Mouse (Mus musculus) kidney, postnatal 0 days (tissue): ENCODE results near the gene Nckap5. TPM values are rescaled to one million over a fixed set of nuclear protein-coding genes. Genes with fewer than 3 reads are reported as not detected.
A peak's percentile ranks its signal among the peaks of the same experiment; 100 is the strongest.

ENCODE experiments used
- ATAC-seq: fragments of 200-750 bp; cut with Nextera tagmentation; replicated peaks from 2 replicates; pipeline ENCODE4 v1.8.0; 2017; ENCODE audit warnings: low read depth, moderate number of reproducible peaks, moderate TSS enrichment, moderate library complexity; ENCODE audit not compliant: low FRiP score
- DNase-seq: peaks from one replicate; pipeline ENCODE4 v3.0.0-alpha.2; 2016; ENCODE audit warnings: low spot score
- H3K27ac ChIP-seq: fragments of 300-500 bp; sonication (generic); 2 replicates; pipeline ENCODE4 v1.5.1; 2014; ENCODE audit warnings: mild to moderate bottlenecking
- H3K27me3 ChIP-seq: fragments of 300-500 bp; sonication (generic); 2 replicates; pipeline ENCODE4 v1.6.1; 2014; ENCODE audit warnings: low read length, mixed read lengths; ENCODE audit not compliant: insufficient read depth
- H3K36me3 ChIP-seq: fragments of 300-500 bp; sonication (generic); 2 replicates; pipeline ENCODE4 v1.6.1; 2014; ENCODE audit warnings: low read length, mixed read lengths; ENCODE audit not compliant: insufficient read depth
- H3K4me1 ChIP-seq: fragments of 300-500 bp; sonication (generic); replicated peaks from 2 replicates; pipeline ENCODE4 v1.6.1; 2014; ENCODE audit warnings: antibody characterized with exemption, low read length, mixed read lengths; ENCODE audit not compliant: insufficient read depth
- H3K4me2 ChIP-seq: fragments of 300-500 bp; sonication (generic); 2 replicates; pipeline ENCODE4 v1.6.1; 2014; ENCODE audit warnings: mild to moderate bottlenecking, low read length, moderate library complexity, mixed read lengths
- H3K4me3 ChIP-seq: fragments of 300-500 bp; sonication (generic); replicated peaks from 2 replicates; pipeline ENCODE4 v1.5.1; 2014; ENCODE audit warnings: low read depth, low read length
- H3K9ac ChIP-seq: fragments of 300-500 bp; sonication (generic); 2 replicates; pipeline ENCODE4 v1.6.1; 2014; ENCODE audit warnings: low read depth, low read length
- H3K9me3 ChIP-seq: fragments of 300-500 bp; sonication (generic); replicated peaks from 2 replicates; pipeline ENCODE4 v1.6.1; 2016; ENCODE audit warnings: low read length, inconsistent platforms, mixed read lengths
- CTCF ChIP-seq: IDR thresholded peaks from 2 replicates; pipeline ENCODE4 v1.5.1; 2016; ENCODE audit warnings: antibody characterized with exemption, low read depth, mild to moderate bottlenecking, moderate library complexity
- WGBS: fragments of 180-500 bp; shearing (Covaris S2); extraction: QIAGEN DNeasy Blood & Tissue Kit; methylation state at CpG from one replicate; pipeline ENCODE4 v1.1.7; 2014; 5-methylcytosine and 5-hydroxymethylcytosine counted together
- polyA plus RNA-seq: library from polyadenylated mRNA; unstranded; fragments of >200 nt; fragmentation: Nextera tagmentation; extraction: Ambion mirVana; gene quantifications from 2 replicates; pipeline ENCODE4 v1.2.1, GENCODE M21; 2015

The Nckap5 gene
- polyA plus RNA-seq, 1 experiment from 2014 or later: 4.0 TPM

DNA sequence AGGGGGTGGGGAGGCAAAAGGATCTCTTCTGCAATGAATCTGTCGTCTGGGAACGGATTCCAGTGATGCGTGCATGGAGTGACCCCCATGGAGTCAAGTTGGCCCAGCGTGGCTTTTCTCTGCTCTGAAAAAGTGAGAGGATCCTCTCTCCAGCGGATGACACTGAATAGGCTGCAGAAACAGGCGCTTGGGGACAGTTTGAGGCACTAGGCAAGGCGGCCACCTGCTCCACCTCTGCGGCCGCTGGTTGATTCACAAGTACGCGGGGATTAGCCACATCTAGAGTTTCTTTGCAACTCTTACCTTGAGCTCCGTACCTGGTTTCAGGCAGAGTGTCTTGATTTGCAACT lies 92.3 kb downstream of the Nckap5 start:
- H3K4me3 ChIP-seq: peak overlapping the region; percentile 33
- no peak for DNase-seq
- no peak for TF ChIP-seq CTCF
- 4% methylated on average over 12 of the region's 12 CpGs for WGBS
- H3K27ac ChIP-seq: no peak overlapping the region
- peak overlapping the region; percentile 75 for H3K4me2 ChIP-seq
- ATAC-seq: no peak
- H3K4me1 ChIP-seq: no peaks in the 10 kb centered on the region; the same call in 1 of the 2 replicates
- no peaks in the 10 kb centered on the region for H3K9me3 ChIP-seq
- H3K9ac ChIP-seq: 0 out of 2 replicates have a peak overlapping the region, but pooled peaks have one; percentile 52
- 0 out of 2 replicates have a peak, but pooled peaks cover 3% of the 10 kb centered on the region for H3K27me3 ChIP-seq
- H3K36me3 ChIP-seq: no peaks in the 10 kb centered on the region

GRCm38 (mm10) chr1:126737554-126738290 lies 92.9 kb downstream of the Nckap5 start:
- no peaks in the 10 kb centered on the region; the same call in 1 of the 2 replicates for H3K4me1 ChIP-seq
- H3K9me3 ChIP-seq: no peaks in the 10 kb centered on the region
- DNase-seq: peak; percentile 69
- peak; percentile 77 for ATAC-seq
- no peak overlapping the region for H3K27ac ChIP-seq
- peak overlapping the region; percentile 75 for H3K4me2 ChIP-seq
- 6% methylated on average over 18 of the region's 18 CpGs for WGBS
- no peak for TF ChIP-seq CTCF
- H3K27me3 ChIP-seq: 0 out of 2 replicates have a peak, but pooled peaks cover 3% of the 10 kb centered on the region
- no peaks in the 10 kb centered on the region for H3K36me3 ChIP-seq
- peak overlapping the region; percentile 33 for H3K4me3 ChIP-seq
- peak overlapping the region; percentile 52; the same call in 1 of the 2 replicates for H3K9ac ChIP-seq

DNA sequence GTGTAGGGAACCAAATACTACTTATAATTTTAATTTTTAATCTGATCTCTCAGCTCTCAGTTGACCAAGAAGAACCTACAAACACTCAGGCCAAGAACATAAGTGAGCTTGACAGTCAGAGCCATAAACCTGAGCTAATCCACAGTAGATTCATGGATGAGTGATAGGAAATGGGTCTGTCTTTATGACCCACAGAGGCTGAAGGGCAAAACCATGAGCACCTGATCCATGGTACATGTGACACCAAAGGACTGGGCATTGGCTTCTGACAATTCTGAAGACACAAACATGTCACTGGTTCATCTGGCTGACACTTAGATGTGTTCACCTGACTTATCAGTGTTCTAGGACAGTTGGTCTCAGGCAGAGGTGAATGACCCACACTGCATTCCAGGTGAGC lies 98.9 kb downstream of the Nckap5 start:
- Histone ChIP-seq H3K36me3 (no peaks in the 10 kb centered on the region), H3K27ac (no peak overlapping the region), H3K9ac (no peak overlapping the region), H3K27me3 (0 out of 2 replicates have a peak, but pooled peaks cover 2% of the 10 kb centered on the region), H3K4me3 (no peak overlapping the region), H3K4me2 (no peak overlapping the region), H3K4me1 (no peaks in the 10 kb centered on the region), H3K9me3 (no peaks in the 10 kb centered on the region)
- DNase-seq: no peak
- no peak for ATAC-seq
- no peak for TF ChIP-seq CTCF

DNA sequence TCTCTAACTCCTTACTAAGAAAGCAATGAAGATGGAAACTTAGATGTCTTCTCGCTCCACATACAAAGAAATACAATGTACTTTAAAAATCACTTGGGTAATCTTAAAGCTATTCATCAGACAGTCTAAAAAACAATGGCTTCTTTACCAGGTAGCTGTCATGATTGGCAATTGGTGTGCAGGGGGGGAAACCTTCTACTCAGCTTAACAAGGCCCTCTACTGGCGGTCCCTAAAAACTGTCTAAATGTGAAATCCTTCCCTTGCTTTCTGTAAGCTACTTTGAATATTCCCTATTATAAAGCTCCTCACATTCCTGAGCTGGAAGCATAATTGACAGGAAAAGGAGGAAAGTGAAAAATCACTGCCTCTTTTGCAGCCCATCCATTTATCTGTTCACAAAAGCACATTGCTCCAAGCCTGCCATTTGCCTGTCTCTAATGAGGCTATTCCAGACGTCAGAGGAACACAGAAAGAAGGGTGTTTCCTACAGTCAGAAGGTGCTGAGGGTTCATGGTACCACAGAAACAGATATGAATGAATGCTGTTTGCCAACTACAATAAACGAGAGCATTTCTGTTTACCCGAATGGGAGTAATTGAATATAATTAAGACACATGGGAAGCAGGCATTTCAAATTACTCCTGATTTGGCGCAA lies 104.1 kb downstream of the Nckap5 start:
- ATAC-seq: no peak
- Histone ChIP-seq H3K9ac (no peak overlapping the region), H3K4me1 (no peaks in the 10 kb centered on the region), H3K27me3 (no peaks in the 10 kb centered on the region), H3K27ac (no peak overlapping the region), H3K4me3 (no peak overlapping the region), H3K36me3 (no peaks in the 10 kb centered on the region), H3K9me3 (no peaks in the 10 kb centered on the region), H3K4me2 (no peak overlapping the region)
- WGBS: 56% methylated on average over 6 of the region's 6 CpGs
- DNase-seq: peak; percentile 65
- peak; percentile 65 for TF ChIP-seq CTCF

DNA sequence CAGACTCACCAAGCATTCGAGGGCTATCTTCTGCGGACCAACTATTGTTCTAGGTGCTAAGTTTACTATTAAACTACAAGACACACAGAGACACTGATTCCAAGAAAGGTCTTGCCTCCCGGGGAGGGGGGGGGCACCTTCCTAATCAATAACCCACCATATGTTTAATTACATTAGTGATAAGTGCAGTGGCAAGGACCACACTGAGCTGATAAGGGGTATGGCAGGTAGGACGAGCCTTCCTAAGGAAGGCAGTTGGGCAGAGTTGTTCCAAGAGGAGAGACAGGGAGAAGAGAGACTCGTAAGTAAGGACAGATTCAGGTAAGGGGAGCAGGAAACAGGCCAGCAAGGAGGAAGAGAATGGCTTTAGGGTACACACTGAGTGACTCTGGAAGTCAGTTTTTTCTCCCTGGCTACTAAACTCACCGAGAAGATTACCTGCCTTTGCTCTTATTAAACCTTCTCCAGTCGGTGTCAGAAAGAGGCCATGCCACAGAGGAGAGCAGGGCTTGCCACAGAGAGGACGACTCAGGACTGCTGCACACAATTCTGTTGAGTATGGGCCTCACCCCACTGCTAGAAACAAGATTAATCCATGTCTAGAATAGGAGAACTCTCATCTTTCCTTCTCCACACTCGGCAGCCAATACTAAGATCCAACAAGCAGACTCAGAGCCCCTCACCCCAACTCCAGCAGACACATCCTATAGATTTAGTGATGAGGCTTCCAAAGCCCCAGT lies 104.8 kb downstream of the Nckap5 start:
- Histone ChIP-seq H3K9ac (no peak overlapping the region), H3K36me3 (no peaks in the 10 kb centered on the region), H3K4me1 (no peaks in the 10 kb centered on the region), H3K9me3 (no peaks in the 10 kb centered on the region), H3K27ac (no peak overlapping the region), H3K27me3 (no peaks in the 10 kb centered on the region), H3K4me2 (no peak overlapping the region), H3K4me3 (no peak overlapping the region)
- ATAC-seq: no peak
- no peak for TF ChIP-seq CTCF
- DNase-seq: no peak
- WGBS: 73% methylated on average over 9 of the region's 9 CpGs

DNA sequence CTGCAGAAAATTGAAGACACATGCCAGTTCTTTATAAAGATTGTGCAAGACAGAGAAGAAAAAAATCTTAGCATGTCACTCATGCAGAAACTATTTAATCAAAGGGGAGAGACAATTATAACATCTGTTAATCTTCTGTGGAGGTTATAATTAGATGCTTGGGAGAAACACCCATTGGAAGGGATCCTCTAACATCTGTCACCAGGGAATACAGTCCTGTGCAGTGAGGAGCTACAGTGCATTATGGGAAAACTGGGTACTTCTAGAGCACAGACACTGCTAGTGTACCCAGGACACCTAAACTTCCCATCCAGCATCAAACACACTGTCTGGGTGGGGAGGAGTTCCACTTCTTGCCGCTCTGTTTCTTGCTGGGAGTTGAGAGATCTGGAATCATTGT lies 108.7 kb downstream of the Nckap5 start:
- 91% methylated on average over 1 of the region's 1 CpGs for WGBS
- Histone ChIP-seq H3K9ac (no peak overlapping the region), H3K4me3 (no peak overlapping the region), H3K36me3 (no peaks in the 10 kb centered on the region), H3K4me1 (no peaks in the 10 kb centered on the region), H3K27ac (no peak overlapping the region), H3K9me3 (no peaks in the 10 kb centered on the region), H3K4me2 (no peak overlapping the region), H3K27me3 (no peaks in the 10 kb centered on the region)
- no peak for ATAC-seq
- no peak for DNase-seq
- TF ChIP-seq CTCF: no peak
